Mouse (Mus musculus): ENCODE measurements at regions not wholly inside any gene's neighbourhood (a gene's known extent, or its start where the extent isn't known, plus 50 kb on each side); places are given as distances from the start of the nearest gene placed in this dataset.

GRCm38 (mm10) chr1:20669769-20670168, 51.9 kb upstream of the Pkhd1 start:
- DNase-seq: no peak

GRCm38 (mm10) chr1:20670489-20670888, 52.6 kb upstream of the Pkhd1 start:
- no peak for DNase-seq

GRCm38 (mm10) chr1:20670906-20671768, 53.3 kb upstream of the Pkhd1 start:
- DNase-seq: no peak

- DNase-seq: no peak
Measured at GRCm38 (mm10) chr1:20671769-20672150, 53.9 kb upstream of the Pkhd1 start.

GRCm38 (mm10) chr1:20672246-20672645, 54.4 kb upstream of the Pkhd1 start:
- DNase-seq: no peak

- no peak for DNase-seq
Measured at GRCm38 (mm10) chr1:20672951-20673350, 55.1 kb upstream of the Pkhd1 start.

GRCm38 (mm10) chr1:20673351-20673750, 55.5 kb upstream of the Pkhd1 start:
- DNase-seq: no peak

- DNase-seq: no peak
Measured at GRCm38 (mm10) chr1:20674615-20675014, 56.1 kb upstream of the Il17a start.

GRCm38 (mm10) chr1:20677987-20678386, 52.7 kb upstream of the Il17a start:
- no peak for DNase-seq

- DNase-seq: no peak
Measured at GRCm38 (mm10) chr1:20678823-20679222, 51.9 kb upstream of the Il17a start.

GRCm38 (mm10) chr1:20679299-20679698, 51.4 kb upstream of the Il17a start:
- DNase-seq: no peak

GRCm38 (mm10) chr1:20679744-20680341, 50.9 kb upstream of the Il17a start:
- peak in 1 of 2 experiments; percentile 3 for DNase-seq

- no peak for DNase-seq
Measured at GRCm38 (mm10) chr1:20680553-20680952, 50.2 kb upstream of the Il17a start.

Small RNA genes lying in the stretch of these regions (microRNA-seq; reads per million reads assigned to microRNA genes)
- gene Mir206: 636 reads per million, percentile 73 among the genes with 10 or more reads in this experiment
